Mouse (Mus musculus) splenic B cell, adult 2 months (primary cell): ENCODE measurements around the gene Ceacam18.
"Not testable (repeated sequence)": the region's sequence is repeated elsewhere in the genome, so short reads cannot be mapped to it uniquely, and the experiment has no call there.

Experiments used
- DNase-seq: peaks from one replicate; pipeline ENCODE4 v3.0.0-alpha.2; 2011; ENCODE audit warnings: low read depth, low spot score
- H3K27me3 ChIP-seq: 2 replicates; pipeline ENCODE4 v1.6.1; 2012; ENCODE audit warnings: mild to moderate bottlenecking, low read length, moderate library complexity, mixed read lengths; ENCODE audit not compliant: control insufficient read depth, poor library complexity, insufficient read depth, severe bottlenecking
- H3K36me3 ChIP-seq: 2 replicates; pipeline ENCODE4 v1.6.1; 2012; ENCODE audit warnings: mild to moderate bottlenecking, low read length, moderate library complexity, mixed read lengths; ENCODE audit not compliant: control insufficient read depth, poor library complexity, insufficient read depth, severe bottlenecking

Ceacam18 gene

GRCm38 (mm10) chr7:43680960-43681359 is 46.5 kb downstream of the Ceacam18 start:
- peak; percentile 67 for DNase-seq
- peaks cover 9% of the 10 kb centered on the region; the same call in 1 of the 2 replicates for H3K36me3 ChIP-seq

GRCm38 (mm10) chr7:43682511-43682910 is 48.0 kb downstream of the Ceacam18 start:
- not testable (repeated sequence) for DNase-seq, H3K36me3 ChIP-seq

More at GRCm38 (mm10) chr7:43680960-43681359, 46.5 kb downstream of the Ceacam18 start:
- H3K27me3 ChIP-seq = no peaks in the 10 kb centered on the region

GRCm38 (mm10) chr7:43685088-43685487 is 50.6 kb downstream of the Ceacam18 start:
- no peaks in the 10 kb centered on the region for H3K36me3 ChIP-seq
- DNase-seq = no peak
- H3K27me3 ChIP-seq = no peaks in the 10 kb centered on the region

More at GRCm38 (mm10) chr7:43682511-43682910, 48.0 kb downstream of the Ceacam18 start:
- not testable (repeated sequence) for H3K27me3 ChIP-seq

GRCm38 (mm10) chr7:43690118-43690517 is 55.6 kb downstream of the Ceacam18 start, which contains the start of gene Klk14:
Gene Klk14, plus strand, starts transcription at chr7:43690418.
- no peak for DNase-seq

More at GRCm38 (mm10) chr7:43690118-43690517, 55.6 kb downstream of the Ceacam18 start, which contains the start of gene Klk14:
- Histone ChIP-seq H3K27me3 (no peaks in the 10 kb centered on the region), H3K36me3 (no peaks in the 10 kb centered on the region)
